Mouse (Mus musculus) gastrocnemius, adult 8-10 months (tissue): ENCODE data around the gene 2210011C24Rik. TPM values are rescaled to one million over a fixed set of nuclear protein-coding genes. Genes with fewer than 3 reads are reported as not detected.
"Not testable (repeated sequence)": the region's sequence is repeated elsewhere in the genome, so short reads cannot be mapped to it uniquely, and the experiment has no call there.

Experiments used
- DNase-seq, 2 experiments: peaks; one replicate each; pipeline ENCODE4 v3.0.0; 2022; ENCODE audit warnings: low spot score in 2 of 2
- total RNA-seq, 4 experiments: library from RNA; stranded (reverse); gene quantifications; 2 replicates each; pipeline ENCODE4 v1.2.4; 2022

The 2210011C24Rik gene
- total RNA-seq, 4 experiments from 2014 or later, result 1.1 to 3.9 (median 2.5) TPM

DNA sequence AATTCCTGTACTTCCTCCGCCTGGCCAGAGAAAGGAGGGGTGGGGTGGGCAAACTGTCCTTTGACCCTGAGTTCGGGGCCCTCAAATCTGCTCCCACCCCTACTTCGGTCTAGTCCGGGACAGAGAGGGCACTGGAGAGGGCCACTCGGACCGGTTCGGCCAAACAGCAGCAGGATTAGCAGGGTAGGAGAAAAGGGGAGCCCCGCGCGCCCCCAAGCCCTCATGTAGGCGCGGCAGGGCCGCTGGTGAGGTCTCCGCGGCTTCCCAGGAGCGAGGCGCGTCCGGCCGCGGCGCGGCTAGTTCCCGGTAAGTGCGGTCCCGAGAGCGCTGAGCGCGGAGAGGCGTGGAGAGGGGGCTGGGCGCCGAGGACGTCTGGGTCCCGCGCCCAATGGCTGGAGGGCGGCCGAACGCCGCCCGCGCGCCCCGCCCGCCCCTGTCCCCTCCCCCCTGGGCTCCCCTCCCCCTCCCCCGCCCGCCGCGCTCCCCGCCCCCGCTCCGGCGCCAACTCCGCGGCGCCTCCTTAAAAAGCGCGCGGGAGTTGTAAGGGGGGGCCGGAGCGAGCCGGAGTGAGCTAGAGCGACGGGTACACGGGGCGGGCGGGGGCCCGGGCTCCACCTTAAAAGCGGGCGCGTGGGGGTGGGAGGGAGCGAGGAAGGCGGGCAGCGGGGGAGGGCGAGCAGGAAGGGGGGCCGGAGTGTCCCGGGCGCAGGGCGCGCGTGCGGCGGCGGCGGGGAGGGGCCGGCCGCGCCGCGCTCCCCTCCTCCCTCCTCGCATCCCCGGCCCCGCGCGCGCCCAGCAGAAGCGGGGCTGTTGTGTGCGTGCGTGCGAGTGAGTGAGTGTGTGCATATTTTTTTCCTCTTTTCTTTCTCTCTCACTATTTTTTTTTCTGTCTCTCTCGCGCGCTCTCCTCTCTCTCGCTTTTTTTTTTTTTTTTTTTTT, 15.1 kb downstream of the 2210011C24Rik start:
- DNase-seq, result peak; percentile 81 to 89

DNA sequence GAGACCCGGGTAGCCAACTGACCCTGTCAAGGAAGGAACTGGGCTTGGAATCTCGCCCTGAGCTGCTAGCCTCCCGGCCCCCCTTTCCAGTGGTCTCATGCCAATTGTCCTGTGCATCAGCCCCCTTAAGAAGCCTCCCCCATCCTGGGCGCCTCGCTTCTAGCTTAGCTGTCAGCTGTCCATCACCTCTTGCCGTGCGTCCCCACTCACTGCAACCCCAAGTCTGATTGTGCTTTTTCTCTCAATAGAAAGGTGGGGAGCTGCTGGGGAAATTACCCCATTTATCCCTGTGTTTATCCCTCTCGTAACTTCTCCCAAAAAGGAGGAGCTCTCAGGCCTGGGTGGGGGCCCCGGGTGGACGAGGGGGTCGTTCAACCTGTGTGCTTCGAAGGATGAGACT, 16.0 kb downstream of the 2210011C24Rik start:
- no peak for DNase-seq

DNA sequence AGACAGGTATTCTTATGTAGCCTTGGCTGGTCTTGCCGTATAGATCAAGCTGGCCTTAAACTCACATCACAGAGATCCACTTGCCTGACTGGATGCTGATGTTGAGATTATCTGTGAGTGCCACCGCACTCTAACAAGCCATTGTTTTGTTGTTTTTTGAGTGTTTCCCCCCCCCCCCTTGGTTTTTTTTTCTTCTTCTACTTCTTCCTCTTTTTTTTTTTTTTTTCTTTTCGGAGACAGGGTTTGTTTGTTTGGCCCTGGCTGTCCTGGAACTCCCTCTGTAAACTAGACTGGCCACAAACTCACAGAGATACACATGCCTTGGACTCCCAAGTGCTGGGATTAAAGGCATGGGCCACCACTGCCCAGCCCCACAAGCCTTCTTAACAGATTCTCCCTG, 17.9 kb downstream of the 2210011C24Rik start:
- no peak for DNase-seq

DNA sequence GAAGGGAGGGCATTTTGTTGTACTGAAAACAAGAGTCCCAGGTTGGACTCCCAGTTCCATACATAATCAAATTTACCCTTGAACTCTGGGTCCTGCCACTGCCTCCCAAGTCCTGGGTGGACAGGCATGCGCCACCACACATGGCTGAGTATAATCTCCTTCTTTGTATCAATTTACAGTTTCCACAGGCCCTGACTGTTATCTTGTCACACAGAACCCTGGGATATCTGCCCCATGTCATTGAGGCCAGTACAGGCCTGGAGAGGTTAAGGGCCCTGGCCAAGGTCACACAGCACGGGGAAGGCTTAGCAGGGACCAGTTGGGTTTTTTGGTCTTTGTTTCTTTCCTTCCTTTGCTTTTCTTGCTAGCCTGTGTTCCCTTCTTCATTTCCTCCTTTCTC, 19.5 kb downstream of the 2210011C24Rik start:
- no peak for DNase-seq

DNA sequence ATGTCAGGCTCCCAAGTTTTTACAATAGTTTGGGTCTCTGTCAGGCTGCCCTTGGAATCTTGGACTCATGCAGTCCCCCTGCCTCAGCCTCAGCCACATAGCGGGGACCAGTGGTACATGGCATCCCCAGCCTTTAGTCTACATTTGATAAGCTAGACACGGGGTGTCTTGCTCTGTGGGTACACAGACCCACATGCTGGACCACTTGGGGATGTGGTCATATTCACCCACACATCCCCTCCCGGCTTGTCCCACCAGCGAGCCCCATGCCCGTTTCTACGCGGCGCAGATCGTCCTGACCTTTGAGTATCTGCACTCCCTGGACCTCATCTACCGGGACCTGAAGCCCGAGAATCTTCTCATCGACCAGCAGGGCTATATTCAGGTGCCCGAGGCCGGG, 21.8 kb downstream of the 2210011C24Rik start:
- no peak for DNase-seq

DNA sequence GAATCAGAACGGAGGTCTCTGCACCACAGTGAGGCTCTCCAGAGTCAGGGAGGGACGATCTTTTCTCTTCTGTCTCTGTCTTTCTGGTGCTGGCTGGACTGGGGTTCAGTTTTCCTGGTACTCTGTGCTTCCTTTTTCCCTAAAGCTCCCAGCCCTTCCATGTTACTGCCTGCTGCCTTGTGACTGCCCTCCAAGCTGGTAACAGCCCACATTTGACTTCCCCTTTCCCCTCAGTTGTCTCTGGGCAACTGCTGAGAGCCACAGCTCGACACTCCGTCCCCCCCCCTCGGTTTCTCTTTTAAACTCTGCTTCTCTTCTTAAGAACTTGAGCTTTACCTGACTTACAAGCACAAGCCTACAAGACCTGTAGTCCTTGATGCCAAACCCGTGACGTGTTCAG, 22.7 kb downstream of the 2210011C24Rik start:
- no peak for DNase-seq

DNA sequence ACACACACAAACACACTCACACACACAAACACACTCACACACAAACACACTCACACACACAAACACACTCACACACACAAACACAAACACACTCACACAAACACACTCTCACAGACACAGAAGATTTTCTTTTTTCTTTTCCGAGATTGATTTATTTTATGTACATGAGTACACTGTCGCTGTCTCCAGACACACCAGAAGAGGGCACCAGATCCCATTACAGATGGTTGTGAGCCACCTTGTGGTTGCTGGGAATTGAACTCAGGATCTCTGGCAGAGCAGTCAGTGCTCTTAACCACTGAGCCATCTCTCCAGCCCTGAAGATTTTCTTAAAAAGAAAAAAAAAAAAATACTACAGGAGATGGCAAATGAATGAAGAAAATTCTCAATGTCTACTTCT, 28.7 kb downstream of the 2210011C24Rik start:
- not testable (repeated sequence) for DNase-seq

DNA sequence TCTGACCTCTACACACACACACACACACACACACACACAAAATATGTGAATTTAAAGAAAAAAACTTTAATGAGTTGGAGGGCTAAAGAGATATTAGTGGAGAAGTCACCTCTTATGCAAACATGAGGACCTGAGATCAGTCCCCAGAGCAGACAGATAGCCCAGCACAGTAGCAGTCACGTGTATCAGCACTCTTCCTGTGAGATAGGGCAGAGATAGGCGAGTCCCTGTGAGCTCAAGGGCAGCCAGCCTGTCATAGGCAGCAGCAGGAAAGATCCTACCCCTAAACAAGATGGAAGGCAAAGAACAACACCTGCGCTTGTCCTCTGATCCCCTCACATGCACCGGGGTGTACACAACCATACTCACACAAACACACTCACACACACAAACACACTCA, 29.5 kb downstream of the 2210011C24Rik start:
- DNase-seq, result no peak

DNA sequence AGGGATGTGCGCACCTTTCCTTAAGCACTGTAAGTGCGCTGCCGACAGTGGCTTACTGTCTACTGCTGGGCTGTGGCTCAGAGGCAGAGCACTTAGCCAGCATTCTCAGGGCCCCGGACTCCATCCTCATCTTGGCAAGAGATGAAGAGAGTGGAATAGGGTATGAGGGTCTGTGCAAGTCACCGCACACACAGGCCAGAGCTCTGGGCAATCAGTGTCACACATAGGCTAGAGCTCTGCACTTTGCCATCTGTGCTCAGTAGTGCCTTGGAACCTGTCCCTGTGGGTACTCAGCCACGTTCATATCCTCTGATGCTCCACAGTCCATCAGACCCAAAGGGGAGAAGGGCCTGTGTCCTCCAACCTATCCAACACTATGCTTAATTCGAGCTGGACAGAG, 30.4 kb downstream of the 2210011C24Rik start:
- DNase-seq, result no peak

DNA sequence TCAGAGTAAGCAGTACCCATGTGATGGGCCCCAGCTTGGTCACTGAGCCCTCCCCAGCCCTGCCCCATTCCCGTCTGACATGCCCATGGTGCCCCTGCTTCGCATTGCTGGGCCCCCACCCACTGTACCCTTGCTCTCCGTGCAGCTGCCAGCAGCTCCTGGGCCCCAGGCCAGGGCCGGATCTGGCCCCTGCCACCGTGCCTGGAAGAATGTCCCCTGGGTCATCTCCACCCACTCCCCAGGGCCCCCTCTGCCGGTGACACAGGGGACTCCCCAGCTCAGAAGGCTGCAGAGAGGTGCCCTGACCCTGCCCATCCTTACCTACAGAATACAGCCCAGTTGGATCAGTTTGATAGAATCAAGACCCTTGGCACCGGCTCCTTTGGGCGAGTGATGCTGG, 31.1 kb downstream of the 2210011C24Rik start:
- DNase-seq, result peak; percentile 75 to 83

DNA sequence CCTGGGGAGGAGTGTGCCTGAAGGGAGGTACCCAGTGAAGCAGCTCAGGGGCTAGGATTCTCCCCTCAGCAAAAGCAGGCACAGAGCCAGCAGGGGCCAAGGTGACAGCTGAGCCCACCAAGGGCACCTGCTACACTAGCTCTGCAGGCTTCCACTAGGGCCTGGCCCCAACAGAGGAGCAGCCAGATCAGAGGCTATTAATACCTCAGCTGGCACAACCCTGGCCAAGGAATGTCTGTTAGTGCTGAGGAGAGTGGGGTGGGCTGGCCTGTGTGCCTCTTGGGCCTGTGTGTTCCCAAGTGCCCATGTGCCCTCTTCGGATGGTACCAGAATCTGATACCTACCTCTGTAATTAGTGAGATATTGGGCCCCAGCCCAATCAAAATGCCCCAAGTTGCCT, 31.7 kb downstream of the 2210011C24Rik start:
- peak in 1 of 2 experiments; percentile 78 for DNase-seq

DNA sequence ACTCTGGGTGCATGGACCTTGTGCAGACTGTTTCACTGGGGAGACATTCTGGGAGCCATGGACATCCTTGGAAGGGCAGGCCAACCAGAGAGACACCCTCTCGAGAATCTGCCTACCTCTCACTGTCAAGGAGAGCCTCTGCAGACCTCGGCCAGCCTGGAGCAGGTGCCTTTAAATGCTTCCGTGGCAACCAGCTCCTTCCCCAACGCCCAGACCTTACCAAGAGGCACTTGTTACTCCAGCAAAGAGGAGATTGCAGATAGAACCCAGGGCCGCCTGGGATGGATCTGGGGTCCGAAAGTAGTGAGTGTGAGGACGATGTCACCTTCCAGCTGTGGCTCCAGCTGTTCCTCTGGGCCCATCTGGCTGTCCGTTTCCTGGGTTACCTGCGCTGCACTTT, 33.8 kb downstream of the 2210011C24Rik start:
- no peak for DNase-seq

DNA sequence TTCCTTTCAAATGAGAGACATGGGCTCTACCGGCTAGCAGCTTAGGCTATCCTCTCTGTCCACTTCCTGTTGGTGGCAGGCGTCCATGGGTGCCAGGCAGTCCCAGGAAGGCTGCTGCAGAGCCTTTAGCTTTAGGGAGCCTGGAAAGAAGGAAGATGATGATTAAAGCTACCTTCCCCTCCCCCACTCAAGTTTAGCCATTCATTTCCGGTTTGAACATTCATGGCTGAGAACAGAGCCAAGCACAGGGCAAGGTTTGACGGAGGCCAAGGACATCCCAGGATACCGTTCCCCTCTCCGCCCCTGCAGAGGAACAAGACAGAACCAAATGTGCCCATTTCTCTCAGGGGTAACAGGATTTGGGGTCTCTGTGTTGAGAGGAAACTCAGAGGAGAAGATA, 34.3 kb downstream of the 2210011C24Rik start:
- no peak for DNase-seq

DNA sequence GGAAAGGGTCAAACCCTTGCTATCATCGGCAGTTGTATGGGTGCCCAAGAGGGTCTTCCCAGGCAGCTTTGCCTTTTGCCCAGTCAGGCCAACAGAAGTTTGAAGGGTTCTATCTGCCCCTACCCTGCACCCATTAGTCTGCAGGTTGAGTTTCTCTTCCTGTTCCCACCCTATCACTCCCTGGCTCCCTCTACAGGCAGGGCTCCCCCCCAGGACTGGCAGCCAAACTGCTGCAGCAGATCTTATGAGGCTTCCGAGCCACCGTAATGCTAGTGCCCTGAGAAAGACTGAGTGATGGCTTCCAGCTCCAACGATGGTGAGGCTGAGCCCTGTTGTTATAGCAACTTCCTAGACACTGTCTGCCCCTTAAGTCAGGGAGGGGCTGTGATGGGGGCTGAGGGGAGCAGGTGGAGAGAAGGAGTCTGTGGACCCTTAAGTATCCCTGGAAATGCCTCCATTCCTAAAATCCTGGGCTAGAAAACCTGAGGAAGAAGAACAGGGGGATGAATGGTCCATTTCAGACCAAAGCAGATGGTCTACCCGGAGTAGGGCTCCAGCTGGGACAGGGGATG, 35.1 kb downstream of the 2210011C24Rik start:
- no peak for DNase-seq

DNA sequence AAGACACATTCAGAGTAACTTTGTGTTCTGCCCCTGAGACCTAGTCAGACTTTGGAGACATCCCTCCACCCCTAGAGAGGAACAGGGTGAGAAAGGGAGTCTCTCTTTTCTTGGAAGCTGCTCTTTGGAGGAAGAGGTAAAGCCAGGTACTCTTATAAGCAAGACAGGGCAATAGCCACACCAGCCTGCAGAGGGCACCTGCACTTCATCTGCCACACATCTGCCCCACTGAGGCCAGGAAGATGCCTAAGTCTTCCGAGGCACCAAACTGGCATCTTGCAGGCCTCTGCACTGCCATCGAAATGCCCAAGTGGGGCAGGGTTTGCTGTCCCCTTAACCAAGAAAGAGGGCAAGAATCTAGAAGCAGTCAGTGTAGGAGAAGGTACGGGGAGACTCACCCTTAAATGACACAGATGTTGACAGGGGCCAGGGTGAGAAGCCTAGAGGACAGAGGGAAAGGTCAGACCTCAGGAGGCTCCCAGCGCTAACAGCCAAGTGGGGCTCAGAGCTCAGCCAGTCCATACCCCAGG, 35.8 kb downstream of the 2210011C24Rik start:
- no peak for DNase-seq

DNA sequence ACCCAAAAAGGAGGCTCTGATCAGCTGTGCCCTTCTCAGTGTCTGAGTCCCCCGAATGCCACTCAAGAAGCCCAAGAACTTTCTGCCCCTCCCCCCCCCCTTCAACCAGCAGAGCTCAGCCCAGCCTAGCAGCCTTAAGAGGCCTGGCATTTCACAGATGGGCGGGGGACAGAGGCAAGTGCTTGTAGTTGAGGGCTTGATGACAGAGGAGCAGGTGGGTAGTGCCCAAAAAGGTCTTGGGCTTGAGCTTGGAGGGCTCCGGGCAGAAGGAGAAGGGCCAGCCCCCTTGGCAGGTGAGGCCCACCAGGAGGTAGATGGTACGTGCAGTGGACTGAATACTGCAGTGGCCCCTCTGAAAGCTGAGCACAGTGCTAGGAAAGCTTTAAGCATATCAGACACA, 37.5 kb downstream of the 2210011C24Rik start:
- no peak for DNase-seq

DNA sequence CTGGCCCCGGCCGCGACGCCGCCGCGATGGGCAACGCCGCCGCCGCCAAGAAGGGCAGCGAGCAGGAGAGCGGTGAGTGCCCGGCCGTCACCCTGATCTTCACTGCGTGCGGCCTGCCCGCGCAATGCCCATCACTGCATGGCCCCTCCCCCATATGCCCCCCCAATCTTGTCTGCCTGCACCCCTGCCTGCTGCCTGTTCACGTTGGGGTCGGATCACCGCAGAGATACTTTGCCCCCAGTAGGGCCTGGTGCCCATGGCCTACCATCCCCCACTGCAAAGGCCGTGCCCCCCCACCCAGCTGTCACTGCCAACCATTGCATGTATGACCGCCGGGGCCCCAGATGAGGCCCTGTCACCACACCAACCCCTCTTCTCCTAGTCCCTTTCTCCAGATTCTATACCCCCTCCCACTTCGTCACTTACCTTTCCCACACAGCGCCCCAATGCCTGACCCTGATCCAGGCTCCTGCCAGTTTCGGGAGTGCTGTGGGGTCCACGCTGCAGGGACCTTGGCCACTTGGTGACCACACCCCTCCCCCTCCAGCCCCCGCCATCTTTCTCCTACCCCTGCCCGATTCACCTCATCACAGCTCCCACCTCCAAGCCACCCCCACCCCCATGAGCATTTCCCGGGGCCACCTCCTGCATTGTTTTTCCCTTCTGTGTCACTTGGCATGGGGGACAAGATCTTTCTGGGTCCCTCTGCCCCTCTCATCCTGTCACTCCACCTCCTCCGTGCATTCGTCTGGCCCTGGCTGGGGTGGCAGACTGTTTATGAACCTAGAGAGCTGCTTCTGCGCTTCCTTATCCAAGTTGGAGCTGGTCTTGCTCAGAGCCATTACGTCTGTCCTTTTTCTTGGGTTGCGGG, 38.6 kb downstream of the 2210011C24Rik start:
- DNase-seq, result no peak

DNA sequence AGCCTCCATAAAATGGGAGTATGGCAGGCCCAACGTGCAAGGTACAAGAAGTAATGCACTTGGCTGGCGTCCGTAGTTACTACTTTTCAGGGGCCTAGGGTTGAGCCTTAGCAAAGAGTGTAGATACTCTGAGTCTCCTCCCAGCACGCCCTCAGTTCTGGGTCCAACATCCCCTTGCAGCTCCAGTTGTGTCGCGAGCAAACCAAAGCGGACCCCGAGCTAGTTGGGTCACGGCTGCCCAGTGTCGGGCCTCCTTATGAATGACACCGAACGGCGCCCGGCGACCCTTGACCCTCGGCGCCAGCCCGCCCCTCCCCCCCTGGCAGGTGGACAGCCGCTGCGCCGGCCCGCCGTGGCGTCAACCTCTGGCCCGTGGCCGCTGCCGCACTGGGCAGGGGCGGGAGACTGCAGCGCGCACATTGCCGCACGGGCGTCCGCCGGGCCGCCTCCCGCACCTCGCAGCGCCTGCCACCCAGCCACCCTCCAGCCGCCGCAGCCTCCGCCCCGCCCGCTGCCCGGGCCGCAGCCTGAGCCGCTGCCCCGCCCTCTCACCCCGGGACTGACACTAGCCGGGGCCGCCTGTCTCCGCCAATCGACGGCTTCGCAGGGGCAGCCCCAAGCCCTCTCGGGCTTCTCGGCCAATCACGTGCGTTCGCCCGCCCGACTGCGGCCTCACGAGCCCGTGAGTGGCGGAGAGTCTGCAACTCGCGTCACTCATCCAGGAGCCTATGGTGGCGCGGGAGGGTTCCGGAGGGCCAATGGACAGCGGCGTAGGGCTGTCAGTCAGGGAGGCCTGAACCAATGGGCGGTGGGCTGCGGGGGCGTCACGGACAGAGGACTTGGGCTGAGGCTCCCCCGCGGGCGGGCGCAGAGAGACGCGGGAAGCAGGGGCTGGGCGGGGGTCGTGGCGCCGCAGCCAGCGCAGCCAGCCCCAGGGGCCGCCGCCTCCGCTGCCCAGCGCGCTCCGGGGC, 39.5 kb downstream of the 2210011C24Rik start, which contains the start of gene Prkaca:
Gene Prkaca (plus strand): TSS at position 844 of the 971 bp plus-strand sequence.
- DNase-seq, result peak; percentile 96 to 98

DNA sequence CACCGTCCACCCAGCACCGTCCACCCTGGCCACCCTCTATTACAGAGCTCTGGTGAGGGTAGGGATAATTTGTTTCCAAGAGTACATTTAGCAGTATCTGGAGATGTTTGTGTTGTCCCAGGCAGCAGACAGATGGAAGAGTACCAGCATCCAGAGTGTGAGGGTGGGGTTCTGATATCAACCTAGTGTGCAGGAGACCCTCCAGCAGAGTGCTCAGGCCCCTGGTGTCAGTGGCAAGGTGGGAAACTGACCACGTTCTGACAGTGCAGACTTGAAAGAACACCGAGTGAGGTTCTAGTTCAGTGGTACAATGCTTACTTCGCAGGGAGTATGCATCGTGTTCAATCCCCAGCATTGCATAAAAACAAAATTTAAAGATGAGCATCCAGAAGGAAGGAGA, 40.3 kb downstream of the 2210011C24Rik start:
- DNase-seq, result no peak

DNA sequence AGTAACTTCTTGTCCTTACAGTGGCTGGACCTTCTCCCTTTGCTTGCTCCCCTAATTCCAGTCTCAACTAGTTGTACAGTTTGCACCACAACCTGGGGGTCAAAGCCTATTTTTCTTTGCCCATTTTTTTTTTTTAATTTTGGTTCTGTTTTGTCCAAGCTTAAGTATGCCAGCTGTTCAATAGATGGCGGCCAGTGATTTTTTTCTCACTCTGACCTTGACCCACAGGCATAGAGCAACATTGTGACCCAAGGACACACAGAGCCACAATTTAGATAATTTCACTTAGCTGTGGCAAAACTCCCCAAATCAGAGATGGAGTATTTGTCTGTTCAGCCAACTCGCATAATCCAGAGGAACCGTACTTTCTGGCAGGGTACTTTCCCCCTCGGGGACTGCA, 40.9 kb downstream of the 2210011C24Rik start:
- no peak for DNase-seq
